Mouse (Mus musculus) urinary bladder, adult 2 months (tissue): ENCODE data around the gene Chst10. TPM values are rescaled to one million over a fixed set of nuclear protein-coding genes. Genes with fewer than 3 reads are reported as not detected.

Experiments used
- DNase-seq: peaks from one replicate; pipeline ENCODE4 v3.0.0; 2022; ENCODE audit warnings: low spot score
- polyA plus RNA-seq: library from polyadenylated mRNA; depleted of rRNA; stranded (reverse); fragments of >200 nt; gene quantifications from 2 replicates; pipeline ENCODE4 v1.2.3, GENCODE M21; 2012; rRNA removed

Gene Chst10
- polyA plus RNA-seq: 3.8 and 6.2 TPM in 2 replicates

DNA sequence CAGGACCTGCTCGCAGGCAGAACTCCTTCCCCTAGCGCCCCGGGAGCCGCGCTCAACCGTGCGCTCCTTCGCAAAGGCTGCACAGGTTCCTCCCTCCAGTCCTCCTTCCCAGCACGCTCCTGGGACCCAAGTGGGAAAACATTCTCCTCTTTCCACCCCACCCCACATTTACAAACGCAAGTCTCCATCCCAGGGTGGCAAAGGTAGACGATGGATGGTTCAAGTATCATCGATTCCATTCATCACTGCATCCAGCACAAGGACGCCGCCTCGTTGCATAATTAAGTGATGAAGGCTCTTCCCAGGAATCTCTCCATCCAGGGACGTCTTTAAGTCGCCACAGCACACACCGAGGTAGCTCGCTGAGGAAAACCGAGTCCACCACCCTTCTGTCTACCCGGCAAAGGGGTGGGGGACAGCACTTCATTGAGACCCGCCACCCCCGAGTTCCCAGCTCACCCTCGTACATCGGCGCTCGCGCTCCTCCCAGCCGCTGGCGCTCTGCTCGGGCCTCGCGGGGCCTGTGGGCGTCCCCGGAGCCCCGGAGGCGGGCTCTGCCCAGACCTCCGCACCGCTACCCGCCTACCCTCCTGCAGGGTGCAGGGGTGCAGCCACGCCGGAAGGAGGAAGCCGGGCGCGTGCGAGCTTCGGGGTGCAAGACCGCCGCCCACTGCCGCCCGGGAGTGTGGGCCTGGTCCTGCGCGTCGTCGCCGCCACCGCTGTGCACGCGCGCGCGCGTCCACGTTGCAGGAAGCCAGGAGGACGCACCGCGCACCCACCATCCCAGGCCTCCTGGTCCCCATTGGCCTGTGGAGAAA, at the start of gene Chst10:
Gene Chst10, minus strand, starts transcription at position 731 of the 818 bp plus-strand sequence.
- peak; percentile 51 for DNase-seq

DNA sequence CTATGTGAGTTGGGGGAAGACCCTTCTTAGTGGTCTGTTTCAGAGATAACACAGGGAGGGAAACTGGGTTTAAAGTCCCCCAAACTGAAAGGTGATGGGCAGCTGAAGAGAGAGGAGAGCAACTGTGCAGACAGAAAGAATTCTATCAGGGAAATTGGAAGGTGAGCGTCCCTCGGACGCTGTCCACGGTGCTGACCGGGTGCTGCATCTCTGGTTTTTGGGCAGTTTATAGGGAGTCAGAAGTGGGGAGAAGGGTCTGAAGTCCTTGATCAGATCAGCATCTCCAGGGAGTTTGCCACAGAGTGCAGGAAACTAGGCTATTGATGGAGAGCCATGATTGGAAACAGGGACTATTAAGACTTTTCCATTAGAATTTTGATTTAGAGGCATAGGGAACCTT, 41.6 kb upstream of the Chst10 start:
- DNase-seq: no peak

DNA sequence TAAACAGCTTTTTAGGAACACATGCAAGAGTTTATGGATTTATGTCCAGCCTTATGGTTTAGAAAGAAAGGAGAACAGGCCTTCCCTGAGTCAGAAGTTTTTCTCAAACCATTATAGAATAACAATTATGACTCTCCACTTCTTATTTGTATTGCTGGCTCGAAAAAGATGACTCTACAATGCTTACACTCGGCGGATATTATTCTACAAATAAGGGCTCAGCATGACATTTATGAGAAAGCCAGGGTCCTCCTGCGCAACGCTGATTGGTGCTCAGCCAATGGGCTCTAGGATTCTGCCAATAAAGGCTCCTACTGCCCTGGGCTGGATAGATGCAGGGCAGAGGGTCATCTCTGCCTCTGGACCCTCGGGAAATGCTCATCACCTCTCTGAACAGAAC, 40.9 kb upstream of the Chst10 start, which contains the start of gene Nms:
Gene Nms, plus strand, starts transcription at position 301 of the 400 bp plus-strand sequence.
- DNase-seq: no peak

DNA sequence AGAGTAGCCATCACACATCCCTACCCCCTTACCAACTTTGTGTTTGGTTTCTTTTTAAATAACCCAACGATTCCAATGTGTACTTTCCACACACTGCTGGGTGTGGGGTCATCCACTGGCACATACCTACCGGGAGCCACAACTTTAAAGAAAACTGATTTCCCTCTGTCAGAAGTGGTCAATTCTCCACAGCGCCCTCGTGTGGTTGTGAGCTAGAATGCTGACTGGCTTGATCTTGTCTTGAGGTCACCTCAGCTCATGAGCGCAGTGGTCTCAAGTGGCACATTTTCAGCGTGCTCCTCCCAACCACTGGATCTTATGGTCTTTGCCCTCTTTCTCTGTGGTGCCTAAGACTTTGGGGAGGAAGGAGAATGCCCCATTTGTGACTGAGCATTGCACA, 38.8 kb upstream of the Chst10 start:
- no peak for DNase-seq

DNA sequence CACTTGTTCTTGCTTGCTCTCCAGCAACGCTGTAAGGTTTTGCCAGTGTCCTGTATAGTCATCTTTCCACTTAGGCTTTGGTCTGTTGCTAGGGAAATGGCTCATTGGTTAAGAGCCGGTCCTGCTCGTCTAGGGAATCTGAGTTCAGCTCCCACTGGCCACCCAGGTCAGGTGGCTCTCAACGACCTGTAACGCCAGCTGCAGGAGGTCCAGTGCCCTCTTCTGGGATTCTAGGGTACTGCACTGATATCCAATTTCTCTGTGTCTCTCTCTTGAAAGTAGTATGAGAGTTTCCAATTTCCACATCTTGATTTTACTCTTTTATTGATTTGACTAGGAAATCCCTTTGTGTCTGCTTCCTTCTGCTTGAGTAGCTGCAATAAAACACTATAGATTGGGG, 36.7 kb upstream of the Chst10 start:
- no peak for DNase-seq

DNA sequence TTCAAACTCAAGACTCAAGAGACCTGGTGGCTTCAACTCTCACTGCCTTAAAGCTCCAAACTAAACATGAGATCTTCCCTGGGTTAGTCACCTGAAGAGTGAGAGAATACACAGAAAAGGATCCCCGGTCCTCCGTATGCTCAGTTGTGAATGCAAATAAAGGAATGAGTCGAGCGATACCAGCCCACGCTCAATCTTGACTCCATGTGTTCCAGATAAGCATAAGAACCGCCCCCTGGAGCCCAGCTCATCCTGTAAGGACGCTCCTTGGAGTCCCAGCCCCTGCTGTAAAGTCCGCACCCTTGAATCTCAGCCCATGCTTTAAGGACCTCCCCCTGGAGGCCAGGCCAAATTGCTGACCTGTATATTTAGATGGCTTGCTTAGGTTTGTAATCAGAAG, 32.8 kb upstream of the Chst10 start:
- DNase-seq: no peak

DNA sequence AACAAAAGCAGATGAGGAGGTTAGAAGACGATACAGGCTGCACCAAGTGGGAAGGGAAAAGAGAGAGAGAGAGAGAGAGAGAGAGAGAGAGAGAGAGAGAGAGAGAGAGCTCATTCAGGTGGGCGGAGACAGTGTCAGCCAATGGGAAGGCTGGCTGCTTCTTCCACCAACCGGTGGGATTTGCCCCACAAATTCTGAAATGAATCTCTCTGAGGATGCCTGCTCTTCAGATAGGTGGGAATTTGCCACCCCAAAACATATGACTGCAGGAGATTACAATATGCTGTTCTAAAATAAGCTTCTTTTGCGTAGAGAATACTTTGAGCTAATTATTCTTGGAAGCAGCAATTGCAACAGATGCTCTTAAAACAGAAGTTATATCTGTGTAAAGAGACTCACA, 31.5 kb upstream of the Chst10 start:
- DNase-seq: no peak

DNA sequence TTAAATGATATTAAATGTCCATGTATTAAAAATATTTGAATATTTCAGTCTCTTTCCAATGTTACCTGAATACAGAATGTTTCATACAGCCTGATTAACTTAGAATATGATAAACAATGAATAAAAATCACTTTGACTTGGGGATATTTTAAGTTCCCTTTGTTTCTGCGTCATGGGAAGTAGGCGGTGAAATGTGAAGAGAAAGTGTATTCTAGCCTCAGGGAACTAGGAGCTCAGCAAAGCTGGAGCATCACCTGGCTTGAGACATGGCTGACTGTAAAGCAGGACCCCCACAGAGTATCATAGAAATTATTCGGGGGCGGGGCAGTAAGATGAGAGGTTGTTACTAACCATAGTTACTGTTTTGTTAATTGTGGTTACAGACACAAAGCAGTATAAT, 31.0 kb upstream of the Chst10 start:
- DNase-seq: no peak

- DNase-seq: no peak
Measured at GRCm38 (mm10) chr1:38903985-38904384, 6.0 kb upstream of the Chst10 start.

DNA sequence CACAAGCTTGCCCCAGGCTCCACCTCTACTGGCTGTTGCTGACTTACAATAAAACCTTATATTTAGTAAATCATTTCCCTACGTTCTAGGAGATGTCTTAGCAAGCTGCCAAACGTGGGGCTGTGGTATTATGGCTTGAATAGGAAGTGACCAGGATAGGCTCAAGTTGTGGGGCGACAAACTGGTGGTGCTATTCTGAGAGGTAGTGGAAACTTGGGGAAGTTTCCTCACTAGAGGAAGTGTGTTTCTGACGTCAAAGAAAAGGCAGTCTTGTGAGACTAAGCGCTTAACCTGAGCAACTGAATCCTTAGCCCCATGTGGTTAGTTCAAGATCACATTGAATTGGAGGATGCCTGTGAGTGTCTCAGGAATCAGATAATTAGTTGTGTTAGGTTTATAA, 4.6 kb upstream of the Chst10 start:
- no peak for DNase-seq

- no peak for DNase-seq
Measured at GRCm38 (mm10) chr1:38893081-38893480, 4.9 kb downstream of the Chst10 start.

DNA sequence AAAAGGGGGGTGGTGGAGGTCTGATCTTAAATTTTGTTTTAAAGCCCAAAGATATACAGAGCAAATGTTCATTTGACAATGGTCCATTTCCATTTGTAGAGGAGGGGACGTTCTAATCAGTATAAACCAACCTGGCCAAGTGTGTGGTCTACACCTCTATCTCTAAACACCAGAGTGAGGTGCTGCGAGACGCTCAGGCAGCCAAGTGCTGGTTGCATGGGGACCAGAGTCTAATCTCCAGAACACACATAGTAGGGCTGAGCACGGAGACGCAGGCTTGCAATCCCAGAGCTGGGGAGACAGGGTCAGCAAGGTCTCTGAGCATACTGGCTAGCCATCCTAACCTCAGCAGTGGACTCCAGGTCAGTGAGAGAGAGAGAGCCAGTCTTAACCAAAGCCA, 6.5 kb downstream of the Chst10 start:
- no peak for DNase-seq

- DNase-seq: no peak
Measured at GRCm38 (mm10) chr1:38888803-38889202, 9.2 kb downstream of the Chst10 start.

DNA sequence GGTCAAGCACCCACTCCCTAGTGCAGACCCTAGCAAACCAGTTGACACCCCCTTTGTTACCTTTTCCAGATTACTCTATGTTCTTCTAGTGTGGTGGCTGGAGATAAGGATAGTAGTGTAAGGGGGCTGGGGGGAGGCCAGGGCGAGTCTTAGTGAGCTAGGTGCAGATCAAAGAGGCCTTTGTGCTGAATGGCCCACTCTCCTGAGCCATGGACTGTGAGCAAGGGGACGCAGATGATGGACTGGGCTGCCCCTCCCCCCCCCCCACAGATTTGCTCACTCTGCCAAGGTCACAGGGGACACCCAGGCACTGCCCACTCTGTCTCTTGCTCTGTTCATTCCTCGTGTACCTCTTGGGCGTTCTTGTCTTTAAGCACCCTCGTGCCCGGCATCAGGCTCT, 10.9 kb downstream of the Chst10 start:
- no peak for DNase-seq

DNA sequence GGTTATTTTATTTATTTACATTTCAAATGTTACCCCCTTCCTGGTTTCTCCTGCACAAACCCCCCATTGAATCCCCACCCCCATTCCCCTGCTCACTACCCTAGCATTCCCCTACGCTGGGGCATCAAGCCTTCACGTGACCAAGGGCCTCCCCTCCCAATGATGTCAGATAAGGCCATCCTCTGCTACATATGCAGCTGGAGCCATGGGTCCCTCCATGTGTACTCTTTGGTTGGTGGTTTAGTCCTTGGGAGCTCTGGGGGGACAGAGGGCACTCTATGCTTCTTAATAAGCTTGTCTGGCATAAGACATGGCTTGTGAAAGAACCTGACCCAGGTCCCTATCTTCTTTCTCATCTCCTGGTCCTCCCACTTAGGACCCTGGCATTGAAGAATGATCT, 11.4 kb downstream of the Chst10 start:
- DNase-seq: no peak

DNA sequence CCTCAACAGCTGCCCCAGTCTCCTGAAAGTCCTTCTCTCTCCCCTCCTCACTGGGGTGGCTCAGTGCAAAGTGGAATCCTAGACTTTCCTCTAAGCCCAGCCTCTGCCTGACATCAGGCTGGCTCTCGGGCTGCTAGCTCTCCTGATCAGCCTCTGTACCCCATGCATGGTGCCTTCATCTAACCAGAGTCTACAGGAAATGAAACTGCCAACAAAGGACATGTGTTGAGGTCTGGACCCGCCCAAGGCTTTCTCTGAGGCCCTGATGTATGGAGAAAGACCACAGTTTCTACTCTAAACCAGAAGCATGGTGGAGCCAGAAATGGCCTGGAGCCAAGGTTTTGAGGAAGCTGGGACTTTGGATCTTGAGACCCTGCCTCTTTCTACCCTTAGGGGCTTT, 12.0 kb downstream of the Chst10 start:
- DNase-seq: no peak

- DNase-seq: no peak
Measured at GRCm38 (mm10) chr1:38883766-38884165, 14.2 kb downstream of the Chst10 start.

DNA sequence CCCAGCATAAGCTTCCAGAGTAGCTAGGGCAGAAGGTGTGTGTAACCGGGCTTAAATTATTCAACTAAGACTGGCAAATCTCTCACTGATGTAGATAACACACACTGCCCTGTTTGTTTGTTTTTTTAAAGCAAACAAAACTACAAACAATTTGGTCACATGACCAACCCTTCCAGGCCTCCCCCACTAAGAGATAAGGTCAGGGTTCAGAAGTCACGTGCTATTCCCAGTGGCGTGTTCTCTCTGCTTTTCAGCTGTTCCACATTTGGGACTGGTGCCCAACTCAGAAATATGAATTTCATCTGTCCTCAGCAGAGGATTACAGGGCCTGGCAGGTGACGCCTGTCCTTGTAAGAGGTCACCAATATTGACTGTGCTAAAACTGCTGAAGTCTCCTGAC, 15.2 kb downstream of the Chst10 start:
- DNase-seq: no peak

DNA sequence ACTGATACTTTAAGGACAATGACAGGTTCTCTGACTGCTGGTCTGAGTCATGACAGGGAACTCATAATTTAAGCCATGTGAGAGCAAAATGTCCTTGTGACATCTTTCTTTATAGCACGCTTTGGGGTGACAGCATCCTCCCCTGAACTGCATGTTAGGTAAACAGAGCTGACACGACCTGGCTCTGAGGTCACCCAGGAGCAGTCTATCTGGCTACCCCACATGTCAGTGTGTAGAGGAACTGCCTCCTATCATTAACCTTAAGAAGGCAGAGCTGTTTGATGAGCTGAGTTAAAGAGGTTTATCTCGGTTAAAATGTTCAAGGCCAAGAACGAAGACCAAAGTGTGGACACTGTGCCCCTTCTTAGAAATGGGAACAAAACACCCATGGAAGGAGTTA, 16.6 kb downstream of the Chst10 start:
- DNase-seq: no peak

- DNase-seq: no peak
Measured at GRCm38 (mm10) chr1:38876671-38877382, 21.1 kb downstream of the Chst10 start.

GRCm38 (mm10) chr1:38873911-38874310, 24.1 kb downstream of the Chst10 start:
- DNase-seq: no peak

- no peak for DNase-seq
Measured at GRCm38 (mm10) chr1:38871834-38872233, 26.1 kb downstream of the Chst10 start.
